Mouse (Mus musculus) frontal cortex, adult 2 months (tissue): ENCODE measurements at regions not wholly inside any gene's neighbourhood (a gene's known extent, or its start where the extent isn't known, plus 50 kb on each side); places are given as distances from the start of the nearest gene placed in this dataset.

Source experiments
- DNase-seq, 2 experiments: peaks; one replicate each; pipeline ENCODE4 v3.0.0; 2022; ENCODE audit warnings: low spot score in 1 of 2; ENCODE audit errors: extremely low spot score in 1 of 2

- no peak for DNase-seq
These were observed 480.5 kb upstream of the Tnp1 start for GRCm38 (mm10) chr1:73495971-73496749.

GRCm38 (mm10) chr1:73481956-73482355 is 466.2 kb upstream of the Tnp1 start:
- no peak for DNase-seq

GRCm38 (mm10) chr1:73479349-73479920 is 463.7 kb upstream of the Tnp1 start:
- DNase-seq: no peak

GRCm38 (mm10) chr1:73460598-73460997 is 444.9 kb upstream of the Tnp1 start:
- no peak for DNase-seq

GRCm38 (mm10) chr1:73459754-73460534 is 444.2 kb upstream of the Tnp1 start:
- DNase-seq: no peak

- DNase-seq: no peak
These were observed 441.6 kb upstream of the Tnp1 start for GRCm38 (mm10) chr1:73457261-73457660.

GRCm38 (mm10) chr1:73456359-73457062 is 440.8 kb upstream of the Tnp1 start:
- no peak for DNase-seq

- peak; percentile 2 to 31 for DNase-seq
These were observed 428.6 kb upstream of the Tnp1 start for GRCm38 (mm10) chr1:73444216-73444890.

GRCm38 (mm10) chr1:73438385-73438784 is 422.7 kb upstream of the Tnp1 start:
- DNase-seq: no peak

- no peak for DNase-seq
These were observed 412.4 kb upstream of the Tnp1 start for GRCm38 (mm10) chr1:73428101-73428500.

GRCm38 (mm10) chr1:73425049-73425448 is 409.3 kb upstream of the Tnp1 start:
- no peak for DNase-seq

- no peak for DNase-seq
These were observed 402.5 kb upstream of the Tnp1 start for GRCm38 (mm10) chr1:73418196-73418595.

GRCm38 (mm10) chr1:73411452-73411851 is 395.7 kb upstream of the Tnp1 start:
- no peak for DNase-seq

- DNase-seq: no peak
These were observed 383.5 kb upstream of the Tnp1 start for GRCm38 (mm10) chr1:73399178-73399577.

GRCm38 (mm10) chr1:73395034-73395433 is 379.3 kb upstream of the Tnp1 start:
- DNase-seq: no peak

GRCm38 (mm10) chr1:73394466-73394865 is 378.8 kb upstream of the Tnp1 start:
- no peak for DNase-seq

GRCm38 (mm10) chr1:73392077-73392476 is 376.4 kb upstream of the Tnp1 start:
- no peak for DNase-seq

- DNase-seq: no peak
These were observed 374.3 kb upstream of the Tnp1 start for GRCm38 (mm10) chr1:73389976-73390375.

GRCm38 (mm10) chr1:73389174-73389573 is 373.5 kb upstream of the Tnp1 start:
- no peak for DNase-seq

GRCm38 (mm10) chr1:73381578-73381977 is 365.9 kb upstream of the Tnp1 start:
- no peak for DNase-seq
